Mouse (Mus musculus): Measurements from ENCODE around the gene Nup62.

- TF ChIP-seq ZNF384 (IDR thresholded peaks at IDR 0.05; ENCODE audit: low read depth, low read length) (no peak), ZC3H11A (IDR thresholded peaks at IDR 0.05; ENCODE audit: borderline replicate concordance, low read depth, low read length) (no peak), CHD2 (IDR thresholded peaks at IDR 0.05; ENCODE audit: low read depth, low read length) (no peak)
Measured at GRCm38 (mm10) chr7:44810819-44811557, 4.9 kb upstream of the Nup62 start.
